ENCODE assay signal across 11 mouse cellular contexts in the genomic region with DNA sequence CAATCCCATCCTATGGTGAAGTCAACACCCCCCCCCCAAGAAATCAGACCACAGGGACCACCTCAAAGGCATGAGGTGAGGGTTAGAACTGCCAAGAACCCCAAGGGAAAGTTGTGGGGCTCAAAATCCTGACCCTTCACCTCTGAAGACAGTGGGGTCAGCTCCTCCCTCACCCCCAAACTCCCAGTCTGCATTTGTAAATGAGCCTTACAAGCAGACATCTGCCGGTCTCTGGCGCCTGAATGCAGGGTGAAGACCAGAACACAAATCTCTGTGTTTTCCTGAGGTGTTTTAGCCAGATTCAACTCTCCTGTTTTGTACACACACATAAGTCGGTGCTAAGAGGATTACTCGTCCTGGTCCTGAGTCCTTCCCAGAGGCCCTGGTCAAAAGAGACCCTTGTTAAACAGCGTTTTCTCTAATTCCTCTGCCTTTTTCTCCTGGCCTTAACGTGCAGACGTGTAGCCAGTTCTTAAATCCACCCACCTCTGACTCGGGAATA.
DNase-seq lines count a peak whose midpoint lies in the region; ATAC-seq and TF ChIP-seq lines count a peak whose summit lies in the region.
"Had no signal": no experiment of that assay in that cellular context is flagged by ENCODE, and none has a peak within 500 bp of the region (broad histone marks: within the 10 kb centered on the region; RNA-seq: fewer than 3 reads in every experiment).

No protein-coding gene starts in this region.

- ATAC-seq in hindbrain, embryonic 12.5 days (ENCODE audit: low FRiP score) = no peak
- no peak; the same call in 1 of the 2 replicates for ATAC-seq in midbrain, embryonic 15.5 days (replicated peaks)
- ATAC-seq: intestine, postnatal 0 days had no signal

- no peak for TF ChIP-seq CTCF in ES-Bruce4 (IDR thresholded peaks at IDR 0.05; ENCODE audit: low read depth, low read length)

- intact Hi-C loops in heart, postnatal 36 days (cut with DNase I) = no loop called here

- TF ChIP-seq POLR2A in ES-Bruce4 (IDR thresholded peaks at IDR 0.05; ENCODE audit: insufficient read depth, low read length) = no peak

- peaks cover 11% of the 10 kb centered on the region for H3K4me1 ChIP-seq in ES-Bruce4 (ENCODE audit: control insufficient read depth, insufficient read depth, low read length)
- peaks cover 0 to 23% of the 10 kb centered on the region in 2 experiments; a peak in 3 of 4 replicates for H3K4me1 ChIP-seq in ES-E14 (ENCODE audit: control insufficient read depth in 2 of 2, insufficient read depth in 2 of 2, low read length in 2 of 2, poor library complexity in 1 of 2)
- peaks cover 13% of the 10 kb centered on the region for H3K4me1 ChIP-seq in hindbrain, embryonic 12.5 days
- H3K4me1 ChIP-seq in midbrain, embryonic 15.5 days = peaks cover 11% of the 10 kb centered on the region

- in situ Hi-C loops in ES-E14 (cut with MboI; ENCODE audit: low sequenced_read_pairs in 2 of 2, unreplicated experiment in 2 of 2) = loop anchor here in 1 of 2 experiments (10.0 kb wide), 1 partner anchor 141 kb away; a partner anchor contains a TSS

- H3K9ac ChIP-seq in ES-Bruce4 (ENCODE audit: low read depth, poor library complexity, severe bottlenecking) = peak overlapping the region; percentile 76
- H3K9ac ChIP-seq in ES-E14 (ENCODE audit: insufficient read depth, low read depth, low read length, poor library complexity, severe bottlenecking) = peak overlapping the region; percentile 79
- peak overlapping the region; percentile 33; the same call in 1 of the 2 replicates for H3K9ac ChIP-seq in hindbrain, embryonic 12.5 days
- no peak overlapping the region for H3K9ac ChIP-seq in midbrain, embryonic 15.5 days

- H3K36me3 ChIP-seq in ES-Bruce4 (ENCODE audit: control insufficient read depth, insufficient read depth, low read length, poor library complexity, severe bottlenecking) (no peaks in the 10 kb centered on the region), ES-E14 (ENCODE audit: control insufficient read depth, insufficient read depth, low read length, poor library complexity, severe bottlenecking) (no peaks in the 10 kb centered on the region)
- no peaks in the 10 kb centered on the region for H3K36me3 ChIP-seq in hindbrain, embryonic 12.5 days
- no peaks in the 10 kb centered on the region for H3K36me3 ChIP-seq in midbrain, embryonic 15.5 days (replicated peaks)
- H3K36me3 ChIP-seq: G1E had no signal

- whole genome bisulfite sequencing in hindbrain, embryonic 12.5 days = 2% methylated on average over 8 of the region's 8 CpGs
- 5% methylated on average over 8 of the region's 8 CpGs for WGBS in midbrain, embryonic 15.5 days

- DNase-seq in ES-E14 (ENCODE audit: low read depth, low spot score) = no peak
- DNase-seq in adrenal gland, postnatal 25 days = no peak
- no peak for DNase-seq in urinary bladder, adult 18-20 months (ENCODE audit: low spot score in 2 of 2)
- DNase-seq in heart, postnatal 36 days = no peak
- DNase-seq: left cerebral cortex, postnatal 4 days; thymus, postnatal 36 days had no signal

- H3K4me3 ChIP-seq in ES-Bruce4 (ENCODE audit: low read depth, low read length) (peak overlapping the region; percentile 63), ES-E14 (ENCODE audit: insufficient read depth in 1 of 2, low read depth in 1 of 2, low read length in 2 of 2, poor library complexity in 1 of 2, severe bottlenecking in 1 of 2) (peak overlapping the region; percentile 34 to 68)
- H3K4me3 ChIP-seq in hindbrain, embryonic 12.5 days = no peak overlapping the region
- no peak overlapping the region for H3K4me3 ChIP-seq in midbrain, embryonic 15.5 days

- H3K27ac ChIP-seq in ES-Bruce4 (ENCODE audit: insufficient read depth, low read length) (peak overlapping the region; percentile 99), ES-E14 (ENCODE audit: insufficient read depth, low read depth, low read length, poor library complexity, severe bottlenecking) (peak overlapping the region; percentile 97)
- no peak overlapping the region for H3K27ac ChIP-seq in hindbrain, embryonic 12.5 days
- no peak overlapping the region for H3K27ac ChIP-seq in midbrain, embryonic 15.5 days

- H3K27me3 ChIP-seq in ES-Bruce4 (ENCODE audit: control insufficient read depth, insufficient read depth, low read length, poor library complexity, severe bottlenecking) = no peaks in the 10 kb centered on the region
- H3K27me3 ChIP-seq in hindbrain, embryonic 12.5 days = peaks cover 52% of the 10 kb centered on the region
- peaks cover 23% of the 10 kb centered on the region for H3K27me3 ChIP-seq in midbrain, embryonic 15.5 days (replicated peaks)

- TF ChIP-seq EP300 in ES-Bruce4 (IDR thresholded peaks at IDR 0.05; ENCODE audit: insufficient read depth, low read depth, low read length) = peak; percentile 85

- peak overlapping the region; percentile 31 for H3K4me2 ChIP-seq in hindbrain, embryonic 12.5 days (replicated peaks)
- peak overlapping the region; percentile 27; the same call in 1 of the 2 replicates for H3K4me2 ChIP-seq in midbrain, embryonic 15.5 days

- H3K9me3 ChIP-seq in ES-Bruce4 (replicated peaks; ENCODE audit: control insufficient read depth, insufficient read depth, low read length, poor library complexity, severe bottlenecking) = 0 out of 2 replicates have a peak, but pooled peaks cover 3% of the 10 kb centered on the region
- H3K9me3 ChIP-seq in ES-E14 (ENCODE audit: control insufficient read depth, insufficient read depth, low read depth, low read length) = no peaks in the 10 kb centered on the region
- H3K9me3 ChIP-seq in hindbrain, embryonic 12.5 days (replicated peaks) = 0 out of 2 replicates have a peak, but pooled peaks cover 5% of the 10 kb centered on the region
- H3K9me3 ChIP-seq in midbrain, embryonic 15.5 days = no peaks in the 10 kb centered on the region

TF ChIP-seq in ES-E14, 5 proteins besides CTCF, POLR2A, EP300 and RAD21:
- TF ChIP-seq CHD2 (IDR thresholded peaks at IDR 0.05; ENCODE audit: low read depth, low read length) (no peak), MAFK (IDR thresholded peaks at IDR 0.05; ENCODE audit: insufficient read depth, low read depth, low read length) (no peak)

Comparison
In these comparisons a context has a peak if more than half of its experiments do, and no peak if none do; other contexts are left out.
1. H3K27ac ChIP-seq: peak in ES-Bruce4 (single experiment) and ES-E14 (single experiment); none in hindbrain, embryonic 12.5 days (single experiment) and midbrain, embryonic 15.5 days (single experiment).
2. H3K4me3 ChIP-seq: peak in ES-Bruce4 (single experiment) and ES-E14 (2 of 2); none in hindbrain, embryonic 12.5 days (single experiment) and midbrain, embryonic 15.5 days (single experiment).